Mouse (Mus musculus) E14TG2a.4 (cell line): ENCODE results near the gene Immt.
"Not testable (repeated sequence)": the region's sequence is repeated elsewhere in the genome, so short reads cannot be mapped to it uniquely, and the experiment has no call there.

ENCODE experiments used
- H3K27me3 ChIP-seq: 2 replicates; pipeline ENCODE4 v1.6.1; 2014; ENCODE audit warnings: low read length, control low read depth; ENCODE audit not compliant: insufficient read depth
- H3K36me3 ChIP-seq: 2 replicates; pipeline ENCODE4 v1.6.1; 2014; ENCODE audit warnings: low read length, control low read depth; ENCODE audit not compliant: insufficient read depth
- H3K4me1 ChIP-seq: replicated peaks from 2 replicates; pipeline ENCODE4 v1.6.1; 2014; ENCODE audit warnings: low read depth, low read length, control low read depth
- H3K4me3 ChIP-seq: replicated peaks from 2 replicates; pipeline ENCODE4 v1.5.1; 2014; ENCODE audit warnings: mild to moderate bottlenecking, low read length
- H3K9me3 ChIP-seq: 2 replicates; pipeline ENCODE4 v1.6.1; 2014; ENCODE audit warnings: low read length, control low read depth
- CTCF ChIP-seq: conservative IDR thresholded peaks from 2 replicates; pipeline ENCODE4 v1.5.1; 2014; ENCODE audit warnings: low read length
- NANOG ChIP-seq: IDR thresholded peaks from 2 replicates; pipeline ENCODE4 v1.6.1; 2014; ENCODE audit warnings: borderline replicate concordance, low read length, mixed read lengths
- POU5F1 ChIP-seq: IDR thresholded peaks from 2 replicates; pipeline ENCODE4 v1.6.1; 2014; ENCODE audit warnings: low read length, borderline replicate concordance

Gene Immt

GRCm38 (mm10) chr6:71920752-71921151 lies 89.6 kb downstream of the Immt start:
- Histone ChIP-seq H3K4me3 (no peak overlapping the region), H3K27me3 (no peaks in the 10 kb centered on the region), H3K9me3 (no peaks in the 10 kb centered on the region), H3K4me1 (peaks cover 8% of the 10 kb centered on the region; the same call in 1 of the 2 replicates), H3K36me3 (peaks cover 98% of the 10 kb centered on the region)
- TF ChIP-seq CTCF: no peak
- no peak for TF ChIP-seq NANOG
- TF ChIP-seq POU5F1: no peak

- H3K27me3 ChIP-seq, H3K9me3 ChIP-seq, H3K4me3 ChIP-seq: not testable (repeated sequence)
- Histone ChIP-seq H3K36me3 (peaks cover 97% of the 10 kb centered on the region), H3K4me1 (peaks cover 16% of the 10 kb centered on the region)
These were observed 94.1 kb downstream of the Immt start for GRCm38 (mm10) chr6:71925233-71925632.
